Mouse (Mus musculus) forebrain, embryonic 13.5 days (tissue): Measurements from ENCODE around the gene Lrrc20. TPM values are rescaled to one million over a fixed set of nuclear protein-coding genes. Genes with fewer than 3 reads are reported as not detected.

Source experiments
- ATAC-seq: fragments of 200-750 bp; cut with Nextera tagmentation; 2 replicates; pipeline ENCODE4 v1.8.0; 2017
- H3K27ac ChIP-seq: fragments of 300-500 bp; sonication (generic); 2 replicates; pipeline ENCODE4 v1.5.1; 2015; ENCODE audit warnings: inconsistent platforms, mild to moderate bottlenecking, moderate library complexity
- H3K27me3 ChIP-seq: fragments of 300-500 bp; sonication (generic); 2 replicates; pipeline ENCODE4 v1.6.1; 2015; ENCODE audit warnings: mild to moderate bottlenecking, inconsistent platforms
- H3K36me3 ChIP-seq: fragments of 300-500 bp; sonication (generic); 2 replicates; pipeline ENCODE4 v1.6.1; 2015; ENCODE audit warnings: mild to moderate bottlenecking, inconsistent platforms; ENCODE audit not compliant: poor library complexity, severe bottlenecking
- H3K4me1 ChIP-seq: fragments of 300-500 bp; sonication (generic); 2 replicates; pipeline ENCODE4 v1.6.1; 2015; ENCODE audit warnings: inconsistent platforms
- H3K4me2 ChIP-seq: fragments of 300-500 bp; sonication (generic); 2 replicates; pipeline ENCODE4 v1.6.1; 2015; ENCODE audit warnings: inconsistent platforms, mild to moderate bottlenecking, moderate library complexity
- H3K4me3 ChIP-seq: fragments of 300-500 bp; sonication (generic); 2 replicates; pipeline ENCODE4 v1.5.1; 2015; ENCODE audit warnings: mild to moderate bottlenecking, inconsistent platforms
- H3K9ac ChIP-seq: fragments of 300-500 bp; sonication (generic); 2 replicates; pipeline ENCODE4 v1.6.1; 2015; ENCODE audit warnings: mild to moderate bottlenecking, inconsistent platforms
- H3K9me3 ChIP-seq: fragments of 300-500 bp; sonication (generic); replicated peaks from 2 replicates; pipeline ENCODE4 v1.6.1; 2016; ENCODE audit warnings: inconsistent platforms
- WGBS: fragments of 180-500 bp; shearing (Covaris S2); methylation state at CpG from one replicate; pipeline ENCODE4 v1.1.7; 2015; 5-methylcytosine and 5-hydroxymethylcytosine counted together
- polyA plus RNA-seq: library from polyadenylated mRNA; unstranded; fragments of >200 nt; fragmentation: Nextera tagmentation; extraction: Ambion mirVana; gene quantifications from 2 replicates; pipeline ENCODE4 v1.2.1, GENCODE M21; 2015

Gene Lrrc20
- 16.4 and 17.5 TPM in 2 replicates for polyA plus RNA-seq

GRCm38 (mm10) chr10:61475594-61476439, at the start of gene Lrrc20:
Gene Lrrc20, plus strand, starts transcription at chr10:61475801.
- under 1% methylated on average over 45 of the region's 70 CpGs for WGBS
- peak within 1 kb of the TSS; percentile 82 for H3K27ac ChIP-seq
- ATAC-seq, result peak; percentile 99

GRCm38 (mm10) chr10:61426251-61426757, 49.3 kb upstream of the Lrrc20 start:
- Histone ChIP-seq H3K4me3 (no peak overlapping the region), H3K9ac (no peak overlapping the region), H3K4me2 (no peak overlapping the region), H3K9me3 (no peaks in the 10 kb centered on the region), H3K27ac (no peak overlapping the region), H3K27me3 (peaks cover under 1% of the 10 kb centered on the region; the same call in 1 of the 2 replicates), H3K36me3 (peaks cover 25% of the 10 kb centered on the region), H3K4me1 (peaks cover 11% of the 10 kb centered on the region)
- WGBS, result 74% methylated on average over 2 of the region's 2 CpGs
- no peak for ATAC-seq

More at GRCm38 (mm10) chr10:61475594-61476439, at the start of gene Lrrc20:
- Histone ChIP-seq H3K27me3 (no peaks in the 10 kb centered on the region), H3K4me1 (peaks cover 30% of the 10 kb centered on the region), H3K9ac (peak within 1 kb of the TSS; percentile 91), H3K9me3 (no peaks in the 10 kb centered on the region), H3K36me3 (no peaks in the 10 kb centered on the region), H3K4me2 (peak within 1 kb of the TSS; percentile 97), H3K4me3 (peak within 1 kb of the TSS; percentile 85)

- Histone ChIP-seq H3K4me2 (no peak overlapping the region), H3K9ac (no peak overlapping the region), H3K4me1 (peaks cover 11% of the 10 kb centered on the region), H3K27ac (no peak overlapping the region), H3K36me3 (peaks cover 37% of the 10 kb centered on the region), H3K9me3 (no peaks in the 10 kb centered on the region), H3K4me3 (no peak overlapping the region), H3K27me3 (no peaks in the 10 kb centered on the region)
- ATAC-seq, result no peak
- 91% methylated on average over 6 of the region's 6 CpGs for WGBS
Measured at GRCm38 (mm10) chr10:61427951-61428350, 47.6 kb upstream of the Lrrc20 start.

- no peak overlapping the region; the same call in 1 of the 2 replicates for H3K27ac ChIP-seq
- ATAC-seq, result no peak
- 55% methylated on average over 4 of the region's 4 CpGs for WGBS
- peaks cover 42% of the 10 kb centered on the region for H3K36me3 ChIP-seq
- H3K9ac ChIP-seq, result no peak overlapping the region
- H3K4me1 ChIP-seq, result peaks cover 11% of the 10 kb centered on the region
- no peaks in the 10 kb centered on the region for H3K27me3 ChIP-seq
- H3K9me3 ChIP-seq, result no peaks in the 10 kb centered on the region
- H3K4me2 ChIP-seq, result no peak overlapping the region
- no peak overlapping the region for H3K4me3 ChIP-seq
Measured at GRCm38 (mm10) chr10:61428416-61428815, 47.2 kb upstream of the Lrrc20 start.

- Histone ChIP-seq H3K9ac (no peak overlapping the region), H3K27me3 (no peaks in the 10 kb centered on the region), H3K27ac (no peak overlapping the region), H3K4me1 (peaks cover 11% of the 10 kb centered on the region), H3K4me2 (no peak overlapping the region), H3K9me3 (no peaks in the 10 kb centered on the region), H3K36me3 (peaks cover 48% of the 10 kb centered on the region), H3K4me3 (no peak overlapping the region)
- WGBS, result 87% methylated on average over 5 of the region's 5 CpGs
- no peak for ATAC-seq
Measured at GRCm38 (mm10) chr10:61429043-61429442, 46.6 kb upstream of the Lrrc20 start.

- WGBS, result 93% methylated on average over 9 of the region's 9 CpGs
- Histone ChIP-seq H3K27ac (no peak overlapping the region), H3K36me3 (peaks cover 66% of the 10 kb centered on the region), H3K9me3 (no peaks in the 10 kb centered on the region), H3K4me3 (no peak overlapping the region), H3K9ac (no peak overlapping the region), H3K27me3 (no peaks in the 10 kb centered on the region), H3K4me2 (no peak overlapping the region), H3K4me1 (no peaks in the 10 kb centered on the region)
- no peak for ATAC-seq
Measured at GRCm38 (mm10) chr10:61431375-61431774, 44.2 kb upstream of the Lrrc20 start.

- Histone ChIP-seq H3K4me2 (no peak overlapping the region), H3K9ac (no peak overlapping the region), H3K4me3 (no peak overlapping the region), H3K36me3 (peaks cover 14% of the 10 kb centered on the region), H3K9me3 (no peaks in the 10 kb centered on the region), H3K27me3 (no peaks in the 10 kb centered on the region), H3K4me1 (peaks cover 27% of the 10 kb centered on the region), H3K27ac (no peak overlapping the region)
- WGBS, result 98% methylated on average over 7 of the region's 7 CpGs
- ATAC-seq, result no peak
Measured at GRCm38 (mm10) chr10:61440202-61440800, 35.3 kb upstream of the Lrrc20 start.

GRCm38 (mm10) chr10:61443456-61443855, 32.1 kb upstream of the Lrrc20 start:
- H3K27me3 ChIP-seq, result no peaks in the 10 kb centered on the region
- H3K36me3 ChIP-seq, result peaks cover 24% of the 10 kb centered on the region
- H3K4me3 ChIP-seq, result no peak overlapping the region
- no peak overlapping the region for H3K9ac ChIP-seq
- no peak overlapping the region; the same call in 1 of the 2 replicates for H3K27ac ChIP-seq
- no peak overlapping the region for H3K4me2 ChIP-seq
- H3K9me3 ChIP-seq, result no peaks in the 10 kb centered on the region
- 79% methylated on average over 6 of the region's 6 CpGs for WGBS
- peaks cover 57% of the 10 kb centered on the region for H3K4me1 ChIP-seq
- no peak for ATAC-seq

- H3K36me3 ChIP-seq, result peaks cover 26% of the 10 kb centered on the region
Measured at GRCm38 (mm10) chr10:61443876-61444275, 31.7 kb upstream of the Lrrc20 start.

GRCm38 (mm10) chr10:61445016-61445415, 30.6 kb upstream of the Lrrc20 start:
- Histone ChIP-seq H3K4me1 (peaks cover 72% of the 10 kb centered on the region), H3K27me3 (no peaks in the 10 kb centered on the region), H3K27ac (no peak overlapping the region; the same call in 1 of the 2 replicates), H3K4me2 (no peak overlapping the region), H3K36me3 (peaks cover 25% of the 10 kb centered on the region), H3K9me3 (no peaks in the 10 kb centered on the region), H3K4me3 (no peak overlapping the region), H3K9ac (no peak overlapping the region; the same call in 1 of the 2 replicates)
- 83% methylated on average over 3 of the region's 3 CpGs for WGBS
- ATAC-seq, result no peak

More at GRCm38 (mm10) chr10:61443876-61444275, 31.7 kb upstream of the Lrrc20 start:
- Histone ChIP-seq H3K4me2 (no peak overlapping the region), H3K9ac (peak overlapping the region; percentile 12; the same call in 1 of the 2 replicates), H3K9me3 (no peaks in the 10 kb centered on the region), H3K4me1 (peaks cover 61% of the 10 kb centered on the region), H3K4me3 (no peak overlapping the region), H3K27me3 (no peaks in the 10 kb centered on the region), H3K27ac (no peak overlapping the region; the same call in 1 of the 2 replicates)
- 79% methylated on average over 1 of the region's 1 CpGs for WGBS
- no peak for ATAC-seq

GRCm38 (mm10) chr10:61447581-61448353, 27.8 kb upstream of the Lrrc20 start:
- peak overlapping the region; percentile 18; the same call in 1 of the 2 replicates for H3K9ac ChIP-seq

More at GRCm38 (mm10) chr10:61447581-61448353, 27.8 kb upstream of the Lrrc20 start:
- H3K27me3 ChIP-seq, result no peaks in the 10 kb centered on the region
- H3K36me3 ChIP-seq, result peaks cover 21% of the 10 kb centered on the region
- no peak overlapping the region for H3K4me2 ChIP-seq
- H3K4me3 ChIP-seq, result no peak overlapping the region
- no peaks in the 10 kb centered on the region for H3K9me3 ChIP-seq
- no peak overlapping the region for H3K27ac ChIP-seq
- peaks cover 87% of the 10 kb centered on the region for H3K4me1 ChIP-seq
- 83% methylated on average over 10 of the region's 10 CpGs for WGBS
- ATAC-seq, result no peak
